Mouse (Mus musculus) heart, postnatal 0 days (tissue): Measurements from ENCODE around the gene Pappa2. TPM values are rescaled to one million over a fixed set of nuclear protein-coding genes. Genes with fewer than 3 reads are reported as not detected.

ENCODE experiments used
- ATAC-seq: fragments of 200-750 bp; cut with Nextera tagmentation; 2 replicates; pipeline ENCODE4 v1.8.0; 2017; ENCODE audit warnings: low read depth, moderate number of reproducible peaks, moderate library complexity; ENCODE audit not compliant: insufficient read depth
- DNase-seq: peaks from one replicate; pipeline ENCODE4 v3.0.0-alpha.2; 2016; ENCODE audit warnings: low spot score
- H3K27ac ChIP-seq: fragments of 300-500 bp; sonication (generic); 2 replicates; pipeline ENCODE4 v1.5.1; 2014; ENCODE audit warnings: low read depth, mild to moderate bottlenecking
- H3K27me3 ChIP-seq: fragments of 300-500 bp; sonication (generic); 2 replicates; pipeline ENCODE4 v1.6.1; 2014; ENCODE audit warnings: low read length, mixed read lengths; ENCODE audit not compliant: control insufficient read depth, insufficient read depth
- H3K36me3 ChIP-seq: fragments of 300-500 bp; sonication (generic); replicated peaks from 2 replicates; pipeline ENCODE4 v1.6.1; 2014; ENCODE audit warnings: low read length, mixed read lengths; ENCODE audit not compliant: control insufficient read depth, insufficient read depth
- H3K4me1 ChIP-seq: fragments of 300-500 bp; sonication (generic); 2 replicates; pipeline ENCODE4 v1.6.1; 2014; ENCODE audit warnings: antibody characterized with exemption; ENCODE audit not compliant: control insufficient read depth, insufficient read depth
- H3K4me2 ChIP-seq: fragments of 300-500 bp; sonication (generic); 2 replicates; pipeline ENCODE4 v1.6.1; 2014; ENCODE audit warnings: low read depth, mild to moderate bottlenecking, low read length, moderate library complexity
- H3K4me3 ChIP-seq: fragments of 300-500 bp; sonication (generic); 2 replicates; pipeline ENCODE4 v1.5.1; 2014; ENCODE audit warnings: low read depth, low read length
- H3K9ac ChIP-seq: fragments of 300-500 bp; sonication (generic); replicated peaks from 2 replicates; pipeline ENCODE4 v1.6.1; 2014; ENCODE audit warnings: low read depth, low read length, mixed read lengths
- H3K9me3 ChIP-seq: fragments of 300-500 bp; sonication (generic); replicated peaks from 2 replicates; pipeline ENCODE4 v1.6.1; 2016; ENCODE audit warnings: low read length; ENCODE audit not compliant: control insufficient read depth
- CTCF ChIP-seq: IDR thresholded peaks from 2 replicates; pipeline ENCODE4 v1.5.1; 2016; ENCODE audit warnings: antibody characterized with exemption, control low read depth, low read depth
- EP300 ChIP-seq: IDR thresholded peaks from 2 replicates; pipeline ENCODE4 v1.6.1; 2016; ENCODE audit warnings: antibody characterized with exemption, low read depth
- whole genome bisulfite sequencing: fragments of 180-500 bp; shearing (Covaris S2); extraction: QIAGEN DNeasy Blood & Tissue Kit; methylation state at CpG from one replicate; pipeline ENCODE4 v1.1.7; 2014; 5-methylcytosine and 5-hydroxymethylcytosine counted together
- polyA plus RNA-seq: library from polyadenylated mRNA; unstranded; fragments of >200 nt; fragmentation: Nextera tagmentation; extraction: Ambion mirVana; gene quantifications from 2 replicates; pipeline ENCODE4 v1.2.1, GENCODE M21; 2015
- total RNA-seq: library from RNA; depleted of rRNA; stranded (reverse); fragments of >200 nt; gene quantifications from 2 replicates; pipeline ENCODE4 v1.2.3, GENCODE M21; 2014; ENCODE audit warnings: low replicate concordance

Pappa2 gene
- total and polyA plus RNA-seq, 2 experiments from 2014 or later, result 0.08 to 0.16 TPM

DNA sequence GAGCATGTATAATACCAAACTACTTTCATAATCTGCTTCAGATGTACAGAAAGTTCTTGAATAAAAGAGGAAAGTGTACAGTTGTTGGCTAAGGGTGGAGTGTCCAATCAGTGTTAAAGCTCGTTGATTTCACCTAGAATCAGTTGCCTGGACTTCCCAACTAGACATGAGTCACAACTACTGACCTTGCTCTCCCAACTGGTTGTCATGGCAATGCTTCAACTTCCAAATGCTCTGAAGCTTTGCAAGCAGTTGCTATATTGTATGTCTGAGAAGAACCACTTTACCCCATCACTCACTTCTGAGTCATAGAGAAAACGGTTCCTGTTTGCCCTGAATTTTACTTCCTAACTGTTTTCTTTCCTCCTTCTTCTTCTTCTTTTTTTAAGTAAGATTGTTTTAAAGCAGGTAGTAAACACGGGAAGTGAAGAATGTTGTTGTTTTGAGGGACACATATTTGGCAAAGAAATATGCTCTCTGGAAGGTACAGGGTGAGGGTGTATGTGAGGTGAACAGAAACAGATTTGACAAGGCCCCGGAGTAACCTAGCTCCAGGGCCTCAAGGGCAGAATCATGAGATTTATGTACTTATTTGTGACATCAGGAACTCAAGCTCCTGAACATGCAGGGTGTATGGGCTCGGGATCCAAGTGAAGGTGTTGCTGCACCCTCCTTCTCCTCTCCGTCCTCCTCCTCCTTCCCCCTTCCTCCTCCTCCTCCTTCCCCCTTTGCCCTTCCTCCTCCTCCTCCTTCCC is 32.1 kb downstream of the Pappa2 start:
- Histone ChIP-seq H3K4me3 (no peak overlapping the region), H3K9ac (no peak overlapping the region), H3K4me2 (no peak overlapping the region), H3K27me3 (no peaks in the 10 kb centered on the region), H3K9me3 (no peaks in the 10 kb centered on the region), H3K36me3 (no peaks in the 10 kb centered on the region), H3K27ac (no peak overlapping the region), H3K4me1 (no peaks in the 10 kb centered on the region)
- no peak for ATAC-seq
- TF ChIP-seq CTCF (no peak), EP300 (no peak)
- WGBS, result 53% methylated on average over 6 of the region's 6 CpGs
- no peak for DNase-seq

DNA sequence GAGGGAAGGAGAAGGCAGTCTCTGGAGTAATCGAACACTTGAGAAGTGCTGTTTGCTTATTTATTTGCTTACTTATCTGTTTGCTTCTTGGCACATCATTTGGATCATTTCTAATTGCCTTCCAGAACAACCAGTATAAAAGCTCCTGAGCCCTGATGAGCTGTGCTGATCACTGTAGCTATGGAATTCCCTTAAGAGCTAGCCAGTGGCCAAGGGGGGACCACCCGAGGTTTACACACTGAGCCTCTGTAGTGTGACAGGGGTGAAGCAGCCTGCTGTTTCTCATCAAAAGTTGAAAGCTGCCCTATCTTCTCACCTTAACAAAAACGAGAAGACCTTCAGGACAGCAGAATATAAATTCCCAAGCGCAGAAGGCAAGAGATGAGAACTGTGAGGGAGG is 35.4 kb downstream of the Pappa2 start:
- no peaks in the 10 kb centered on the region for H3K9me3 ChIP-seq
- no peak overlapping the region for H3K27ac ChIP-seq
- no peak for ATAC-seq
- H3K27me3 ChIP-seq, result no peaks in the 10 kb centered on the region
- H3K4me3 ChIP-seq, result no peak overlapping the region
- no peaks in the 10 kb centered on the region for H3K36me3 ChIP-seq
- H3K4me1 ChIP-seq, result no peaks in the 10 kb centered on the region
- no peak overlapping the region for H3K4me2 ChIP-seq
- 41% methylated on average over 4 of the region's 4 CpGs for WGBS
- DNase-seq, result no peak
- TF ChIP-seq CTCF (no peak), EP300 (no peak)
- H3K9ac ChIP-seq, result no peak overlapping the region

DNA sequence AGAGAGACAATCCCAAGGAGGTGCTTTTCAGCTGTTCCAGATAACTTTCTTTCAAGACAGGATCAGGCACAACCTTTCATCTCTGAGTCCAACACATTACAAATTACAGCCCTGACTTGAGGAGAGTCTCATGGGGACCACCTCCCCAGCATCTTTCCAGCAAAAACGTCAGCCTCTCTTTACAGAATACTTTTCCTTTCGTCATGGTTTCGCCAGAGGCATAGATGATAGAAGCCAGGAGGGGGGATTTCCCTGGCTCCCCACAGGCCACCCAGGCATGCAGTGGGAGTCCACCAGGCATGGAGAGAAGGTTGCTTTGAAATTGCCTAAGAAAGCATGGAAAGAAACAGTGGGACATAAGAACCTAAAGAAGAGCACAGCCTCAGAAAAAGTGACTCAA is 37.4 kb downstream of the Pappa2 start:
- no peak overlapping the region for H3K4me2 ChIP-seq
- TF ChIP-seq EP300, result no peak
- no peak for TF ChIP-seq CTCF
- no peaks in the 10 kb centered on the region for H3K4me1 ChIP-seq
- ATAC-seq (no peak), DNase-seq (no peak)
- no peaks in the 10 kb centered on the region for H3K36me3 ChIP-seq
- H3K9ac ChIP-seq, result no peak overlapping the region
- H3K27ac ChIP-seq, result no peak overlapping the region
- H3K27me3 ChIP-seq, result no peaks in the 10 kb centered on the region
- H3K4me3 ChIP-seq, result no peak overlapping the region
- 67% methylated on average over 3 of the region's 3 CpGs for WGBS
- no peaks in the 10 kb centered on the region for H3K9me3 ChIP-seq

DNA sequence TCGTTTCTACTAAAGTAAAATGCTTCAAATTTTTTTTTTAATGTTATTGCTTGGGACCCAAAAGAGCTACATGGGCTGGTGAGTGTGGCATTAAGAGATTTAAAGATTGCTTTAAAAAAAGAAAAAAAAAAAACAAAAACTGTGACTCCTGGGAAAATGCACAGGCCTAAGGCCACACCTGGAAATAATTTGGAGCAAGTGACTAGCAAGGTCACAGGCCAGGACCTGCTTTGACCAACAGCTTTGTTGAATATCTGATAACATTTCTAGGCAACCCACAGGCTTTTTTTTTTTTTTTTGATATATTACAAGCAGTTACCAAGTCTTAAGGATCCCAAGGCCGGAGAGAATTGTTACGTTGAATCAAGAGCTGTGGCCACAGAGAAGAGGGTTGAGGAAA is 39.3 kb downstream of the Pappa2 start:
- no peak for ATAC-seq
- Histone ChIP-seq H3K9ac (no peak overlapping the region), H3K4me1 (no peaks in the 10 kb centered on the region), H3K4me2 (no peak overlapping the region), H3K36me3 (no peaks in the 10 kb centered on the region), H3K27ac (no peak overlapping the region), H3K9me3 (no peaks in the 10 kb centered on the region), H3K27me3 (no peaks in the 10 kb centered on the region), H3K4me3 (no peak overlapping the region)
- no peak for DNase-seq
- 84% methylated on average over 3 of the region's 3 CpGs for WGBS
- TF ChIP-seq EP300, result no peak
- no peak for TF ChIP-seq CTCF

DNA sequence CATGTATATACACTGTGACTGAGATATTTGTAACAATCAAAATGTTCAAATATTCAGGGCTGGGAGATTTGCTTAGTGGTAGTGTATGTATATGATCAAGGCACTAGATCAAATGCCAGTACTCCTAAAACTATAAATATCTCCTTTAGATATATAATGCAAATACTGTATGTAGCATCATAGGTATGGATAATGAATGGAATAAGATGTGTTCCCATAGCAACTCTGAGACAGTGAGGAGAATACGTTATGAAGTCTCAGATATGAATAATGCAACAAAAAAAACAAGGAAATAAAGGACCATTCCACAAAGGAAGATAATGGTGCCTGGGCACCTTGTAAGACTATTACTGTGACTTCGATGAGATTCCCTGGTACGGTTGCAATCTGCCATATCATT is 45.8 kb downstream of the Pappa2 start:
- no peak overlapping the region for H3K9ac ChIP-seq
- H3K36me3 ChIP-seq, result no peaks in the 10 kb centered on the region
- H3K4me1 ChIP-seq, result no peaks in the 10 kb centered on the region
- ATAC-seq (no peak), DNase-seq (no peak)
- 79% methylated on average over 3 of the region's 3 CpGs for WGBS
- no peak for TF ChIP-seq EP300
- no peak for TF ChIP-seq CTCF
- H3K4me3 ChIP-seq, result no peak overlapping the region
- no peak overlapping the region for H3K4me2 ChIP-seq
- H3K27ac ChIP-seq, result no peak overlapping the region
- no peaks in the 10 kb centered on the region for H3K27me3 ChIP-seq
- no peaks in the 10 kb centered on the region for H3K9me3 ChIP-seq

DNA sequence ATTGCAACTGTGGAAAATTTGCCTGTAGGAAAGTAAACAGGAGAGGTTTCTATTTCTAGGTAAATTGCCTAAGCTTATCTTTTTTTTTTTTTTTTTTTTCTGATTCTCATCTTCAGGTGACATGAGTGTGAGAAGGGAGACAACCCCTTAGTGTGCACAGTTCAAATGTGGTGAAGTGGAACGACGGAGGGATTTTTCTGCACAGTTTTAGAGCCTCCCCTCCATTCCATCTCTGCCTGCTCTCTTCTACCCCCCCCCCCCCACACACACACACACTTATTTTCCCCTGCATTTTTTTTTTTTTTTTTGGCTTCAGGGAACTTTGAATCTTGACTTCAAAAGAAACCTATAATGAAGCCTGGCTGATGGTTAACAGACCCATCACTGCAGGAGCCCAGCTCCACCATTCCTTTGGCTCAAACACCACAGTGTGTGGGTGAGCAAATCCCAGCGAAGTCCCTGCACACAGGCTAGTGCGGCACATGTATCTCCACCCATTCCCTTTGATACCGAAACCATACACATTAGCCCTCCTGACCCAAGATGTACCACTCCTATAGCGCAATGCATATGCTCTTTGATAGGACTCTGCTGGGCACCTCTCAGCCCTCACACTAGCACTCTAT is 49.0 kb downstream of the Pappa2 start:
- DNase-seq (no peak), ATAC-seq (no peak)
- no peaks in the 10 kb centered on the region for H3K36me3 ChIP-seq
- no peak overlapping the region for H3K4me2 ChIP-seq
- H3K4me3 ChIP-seq, result no peak overlapping the region
- no peaks in the 10 kb centered on the region for H3K9me3 ChIP-seq
- H3K4me1 ChIP-seq, result no peaks in the 10 kb centered on the region
- TF ChIP-seq CTCF (no peak), EP300 (no peak)
- no peak overlapping the region for H3K9ac ChIP-seq
- no peaks in the 10 kb centered on the region for H3K27me3 ChIP-seq
- H3K27ac ChIP-seq, result no peak overlapping the region
- 85% methylated on average over 6 of the region's 6 CpGs for WGBS
